Mouse (Mus musculus): ENCODE data around the gene Atrip. TPM values are rescaled to one million over a fixed set of nuclear protein-coding genes. Genes with fewer than 3 reads are reported as not detected.

The Atrip gene
- polyA plus RNA-seq, 1 experiment from 2014 or later, result 36.0 TPM

- Histone ChIP-seq H3K4me1 (replicated peaks; ENCODE audit: control insufficient read depth, insufficient read depth, low read length) (no peaks in the 10 kb centered on the region), H3K9me3 (ENCODE audit: control insufficient read depth, low read length) (no peaks in the 10 kb centered on the region), H3K9ac (replicated peaks; ENCODE audit: low read depth, low read length) (no peak overlapping the region), H3K27me3 (replicated peaks; ENCODE audit: control insufficient read depth, insufficient read depth, low read length) (no peaks in the 10 kb centered on the region), H3K4me2 (ENCODE audit: low read length) (no peak overlapping the region), H3K36me3 (ENCODE audit: control insufficient read depth, insufficient read depth) (0 out of 2 replicates have a peak, but pooled peaks cover 2% of the 10 kb centered on the region), H3K27ac (ENCODE audit: low read length) (no peak overlapping the region), H3K4me3 (replicated peaks; ENCODE audit: low read length) (no peak overlapping the region)
- WGBS, result 88% methylated on average over 4 of the region's 4 CpGs
- no peak for ATAC-seq
Measured at GRCm38 (mm10) chr9:109021428-109021827, 52.5 kb downstream of the Atrip start.

GRCm38 (mm10) chr9:109016973-109017604 is 56.8 kb downstream of the Atrip start:
- WGBS, result 78% methylated on average over 11 of the region's 11 CpGs
- Histone ChIP-seq H3K36me3 (ENCODE audit: control insufficient read depth, insufficient read depth) (no peaks in the 10 kb centered on the region), H3K4me3 (replicated peaks; ENCODE audit: low read length) (no peak overlapping the region), H3K27ac (ENCODE audit: low read length) (no peak overlapping the region), H3K9ac (replicated peaks; ENCODE audit: low read depth, low read length) (no peak overlapping the region), H3K4me2 (ENCODE audit: low read length) (no peak overlapping the region), H3K9me3 (ENCODE audit: control insufficient read depth, low read length) (no peaks in the 10 kb centered on the region), H3K27me3 (replicated peaks; ENCODE audit: control insufficient read depth, insufficient read depth, low read length) (no peaks in the 10 kb centered on the region), H3K4me1 (replicated peaks; ENCODE audit: control insufficient read depth, insufficient read depth, low read length) (no peaks in the 10 kb centered on the region)
- ATAC-seq, result no peak

- Histone ChIP-seq H3K4me2 (ENCODE audit: low read length) (no peak overlapping the region), H3K9me3 (ENCODE audit: control insufficient read depth, low read length) (no peaks in the 10 kb centered on the region), H3K4me1 (replicated peaks; ENCODE audit: control insufficient read depth, insufficient read depth, low read length) (no peaks in the 10 kb centered on the region), H3K4me3 (replicated peaks; ENCODE audit: low read length) (no peak overlapping the region), H3K27me3 (replicated peaks; ENCODE audit: control insufficient read depth, insufficient read depth, low read length) (no peaks in the 10 kb centered on the region), H3K36me3 (ENCODE audit: control insufficient read depth, insufficient read depth) (no peaks in the 10 kb centered on the region), H3K9ac (replicated peaks; ENCODE audit: low read depth, low read length) (no peak overlapping the region), H3K27ac (ENCODE audit: low read length) (no peak overlapping the region)
- no peak for ATAC-seq
- WGBS, result 75% methylated on average over 8 of the region's 8 CpGs
Measured at GRCm38 (mm10) chr9:109015397-109015796, 58.5 kb downstream of the Atrip start.

GRCm38 (mm10) chr9:109010316-109010690 is 63.6 kb downstream of the Atrip start:
- 91% methylated on average over 14 of the region's 14 CpGs for WGBS
- Histone ChIP-seq H3K27ac (ENCODE audit: low read length) (no peak overlapping the region), H3K4me2 (ENCODE audit: low read length) (no peak overlapping the region), H3K9me3 (ENCODE audit: control insufficient read depth, low read length) (no peaks in the 10 kb centered on the region), H3K27me3 (replicated peaks; ENCODE audit: control insufficient read depth, insufficient read depth, low read length) (no peaks in the 10 kb centered on the region), H3K9ac (replicated peaks; ENCODE audit: low read depth, low read length) (no peak overlapping the region), H3K4me3 (replicated peaks; ENCODE audit: low read length) (no peak overlapping the region), H3K4me1 (replicated peaks; ENCODE audit: control insufficient read depth, insufficient read depth, low read length) (no peaks in the 10 kb centered on the region), H3K36me3 (ENCODE audit: control insufficient read depth, insufficient read depth) (no peaks in the 10 kb centered on the region)
- ATAC-seq, result no peak

GRCm38 (mm10) chr9:109009636-109010315 is 64.1 kb downstream of the Atrip start:
- no peaks in the 10 kb centered on the region for H3K9me3 ChIP-seq (ENCODE audit: control insufficient read depth, low read length)
- H3K4me2 ChIP-seq (ENCODE audit: low read length), result no peak overlapping the region
- 68% methylated on average over 17 of the region's 17 CpGs for WGBS
- H3K4me3 ChIP-seq (replicated peaks; ENCODE audit: low read length), result no peak overlapping the region
- no peak overlapping the region for H3K9ac ChIP-seq (replicated peaks; ENCODE audit: low read depth, low read length)
- H3K4me1 ChIP-seq (replicated peaks; ENCODE audit: control insufficient read depth, insufficient read depth, low read length), result no peaks in the 10 kb centered on the region
- no peak overlapping the region for H3K27ac ChIP-seq (ENCODE audit: low read length)
- H3K36me3 ChIP-seq (ENCODE audit: control insufficient read depth, insufficient read depth), result no peaks in the 10 kb centered on the region
- H3K27me3 ChIP-seq (replicated peaks; ENCODE audit: control insufficient read depth, insufficient read depth, low read length), result no peaks in the 10 kb centered on the region
- no peak for ATAC-seq

- WGBS, result 68% methylated on average over 9 of the region's 10 CpGs
- Histone ChIP-seq H3K9me3 (ENCODE audit: control insufficient read depth, low read length) (no peaks in the 10 kb centered on the region), H3K9ac (replicated peaks; ENCODE audit: low read depth, low read length) (no peak overlapping the region)
Measured at GRCm38 (mm10) chr9:109008994-109009635, 64.8 kb downstream of the Atrip start.

GRCm38 (mm10) chr9:109008081-109008480 is 65.8 kb downstream of the Atrip start:
- H3K4me1 ChIP-seq (replicated peaks; ENCODE audit: control insufficient read depth, insufficient read depth, low read length), result no peaks in the 10 kb centered on the region
- no peak overlapping the region for H3K27ac ChIP-seq (ENCODE audit: low read length)
- ATAC-seq, result no peak
- no peaks in the 10 kb centered on the region for H3K27me3 ChIP-seq (replicated peaks; ENCODE audit: control insufficient read depth, insufficient read depth, low read length)
- 80% methylated on average over 9 of the region's 9 CpGs for WGBS
- no peak overlapping the region for H3K4me2 ChIP-seq (ENCODE audit: low read length)
- no peaks in the 10 kb centered on the region for H3K36me3 ChIP-seq (ENCODE audit: control insufficient read depth, insufficient read depth)
- H3K9ac ChIP-seq (replicated peaks; ENCODE audit: low read depth, low read length), result no peak overlapping the region
- no peak overlapping the region for H3K4me3 ChIP-seq (replicated peaks; ENCODE audit: low read length)
- no peaks in the 10 kb centered on the region for H3K9me3 ChIP-seq (ENCODE audit: control insufficient read depth, low read length)

More at GRCm38 (mm10) chr9:109008994-109009635, 64.8 kb downstream of the Atrip start:
- Histone ChIP-seq H3K27me3 (replicated peaks; ENCODE audit: control insufficient read depth, insufficient read depth, low read length) (no peaks in the 10 kb centered on the region), H3K4me2 (ENCODE audit: low read length) (no peak overlapping the region), H3K4me3 (replicated peaks; ENCODE audit: low read length) (no peak overlapping the region), H3K4me1 (replicated peaks; ENCODE audit: control insufficient read depth, insufficient read depth, low read length) (no peaks in the 10 kb centered on the region), H3K36me3 (ENCODE audit: control insufficient read depth, insufficient read depth) (no peaks in the 10 kb centered on the region), H3K27ac (ENCODE audit: low read length) (no peak overlapping the region)
- no peak for ATAC-seq

Other genes starting within 250 kb of the Atrip start
- gene Celsr3, start 247.8 kb downstream of the Atrip start, polyA plus RNA-seq (2015; fragmentation: Nextera tagmentation; extraction: Ambion mirVana), result 18.9 and 22.3 TPM in 2 replicates
- gene Slc26a6, start 220.8 kb downstream of the Atrip start, polyA plus RNA-seq (2015; fragmentation: Nextera tagmentation; extraction: Ambion mirVana), result 11.5 and 13.8 TPM in 2 replicates
- gene Tmem89, start 159.5 kb downstream of the Atrip start, polyA plus RNA-seq (2015; fragmentation: Nextera tagmentation; extraction: Ambion mirVana), result not detected in 2 replicates
- gene Uqcrc1, start 137.5 kb downstream of the Atrip start, polyA plus RNA-seq (2015; fragmentation: Nextera tagmentation; extraction: Ambion mirVana), result 389 and 410 TPM in 2 replicates
- 1.5 and 2.0 TPM in 2 replicates for gene Col7a1, start 120.5 kb downstream of the Atrip start, polyA plus RNA-seq (2015; fragmentation: Nextera tagmentation; extraction: Ambion mirVana)
- gene Ucn2, start 88.1 kb downstream of the Atrip start, polyA plus RNA-seq (2015; fragmentation: Nextera tagmentation; extraction: Ambion mirVana), result not detected in 2 replicates
- 27.0 and 34.0 TPM in 2 replicates for gene Pfkfb4, start 82.3 kb downstream of the Atrip start, polyA plus RNA-seq (2015; fragmentation: Nextera tagmentation; extraction: Ambion mirVana)
- gene Shisa5, start 35.6 kb downstream of the Atrip start, polyA plus RNA-seq (2015; fragmentation: Nextera tagmentation; extraction: Ambion mirVana), result 52.4 and 52.7 TPM in 2 replicates
- 16.1 and 17.9 TPM in 2 replicates for gene Trex1, start 14.4 kb downstream of the Atrip start, polyA plus RNA-seq (2015; fragmentation: Nextera tagmentation; extraction: Ambion mirVana)
- gene Ccdc51, start 8.4 kb upstream of the Atrip start, polyA plus RNA-seq (2015; fragmentation: Nextera tagmentation; extraction: Ambion mirVana), result 16.9 and 17.5 TPM in 2 replicates
- 505 and 526 TPM in 2 replicates for gene Tma7, start 8.5 kb upstream of the Atrip start, polyA plus RNA-seq (2015; fragmentation: Nextera tagmentation; extraction: Ambion mirVana)
- gene Plxnb1, start 21.3 kb upstream of the Atrip start, polyA plus RNA-seq (2015; fragmentation: Nextera tagmentation; extraction: Ambion mirVana), result 18.6 and 22.1 TPM in 2 replicates
- not detected in 2 replicates for gene Fbxw21, start 87.9 kb upstream of the Atrip start, polyA plus RNA-seq (2015; fragmentation: Nextera tagmentation; extraction: Ambion mirVana)
- 0.27 TPM in 1 of 2 replicates, not detected in the other for gene Fbxw13, start 121.9 kb upstream of the Atrip start, polyA plus RNA-seq (2015; fragmentation: Nextera tagmentation; extraction: Ambion mirVana)
- gene Fbxw20, start 160.6 kb upstream of the Atrip start, polyA plus RNA-seq (2015; fragmentation: Nextera tagmentation; extraction: Ambion mirVana), result not detected in 2 replicates
- gene Fbxw14, start 213.6 kb upstream of the Atrip start, polyA plus RNA-seq (2015; fragmentation: Nextera tagmentation; extraction: Ambion mirVana), result not detected in 2 replicates

All from forebrain, embryonic 16.5 days (tissue).